Mouse (Mus musculus) urinary bladder, adult 18-20 months (tissue): ENCODE results near the gene Vmn1r80.
"Not testable (repeated sequence)": the region's sequence is repeated elsewhere in the genome, so short reads cannot be mapped to it uniquely, and the experiment has no call there.

Experiments used
- DNase-seq, 2 experiments: peaks; one replicate each; pipeline ENCODE4 v3.0.0; 2022; ENCODE audit warnings: low spot score in 2 of 2, mixed read lengths in 2 of 2

The Vmn1r80 gene

GRCm38 (mm10) chr7:12188986-12189385, at the start of gene Vmn1r80:
TSS of gene Vmn1r80 (plus strand) at chr7:12189286.
- no peak for DNase-seq

GRCm38 (mm10) chr7:12149957-12150356, 39.1 kb upstream of the Vmn1r80 start, which contains the start of gene Vmn1r78:
TSS of gene Vmn1r78 (plus strand) at chr7:12150257.
- DNase-seq: no peak

GRCm38 (mm10) chr7:12156463-12156862, 32.6 kb upstream of the Vmn1r80 start:
- not testable (repeated sequence) for DNase-seq

GRCm38 (mm10) chr7:12170979-12171378, 18.1 kb upstream of the Vmn1r80 start, which contains the start of gene Vmn1r79:
TSS of gene Vmn1r79 (plus strand) at chr7:12171279.
- DNase-seq: not testable (repeated sequence)

- DNase-seq: not testable (repeated sequence)
These were observed 16.2 kb upstream of the Vmn1r80 start for GRCm38 (mm10) chr7:12172926-12173325.

GRCm38 (mm10) chr7:12204141-12204540, 15.1 kb downstream of the Vmn1r80 start:
- DNase-seq: no peak
